9 mouse cellular contexts compared by ENCODE assay signal in genomic region chrX:13236100-13236568, GRCm38 (mm10). TPM values are rescaled to one million over a fixed set of nuclear protein-coding genes. Genes with fewer than 3 reads are reported as not detected.
DNase-seq lines count a peak whose midpoint lies in the region; ATAC-seq lines count a peak whose summit lies in the region.
"Had no signal": no experiment of that assay in that cellular context is flagged by ENCODE, and none has a peak within 500 bp of the region (broad histone marks: within the 10 kb centered on the region; RNA-seq: fewer than 3 reads in every experiment).

No protein-coding gene starts in this region.

- no peak overlapping the region for H3K4me3 ChIP-seq in forebrain, embryonic 15.5 days
- H3K4me3 ChIP-seq in midbrain, embryonic 15.5 days: no peak overlapping the region

- H3K9ac ChIP-seq in forebrain, embryonic 15.5 days (replicated peaks): no peak overlapping the region
- H3K9ac ChIP-seq in midbrain, embryonic 15.5 days: no peak overlapping the region

- no peak overlapping the region for H3K4me2 ChIP-seq in forebrain, embryonic 15.5 days (replicated peaks)
- no peak overlapping the region for H3K4me2 ChIP-seq in midbrain, embryonic 15.5 days

- WGBS in forebrain, embryonic 15.5 days: 14% methylated on average over 2 of the region's 2 CpGs
- 35% methylated on average over 2 of the region's 2 CpGs for WGBS in midbrain, embryonic 15.5 days

- peak; percentile 27 for DNase-seq in embryo, embryonic 11 days
- peak; percentile 25 to 72 for DNase-seq in kidney, postnatal 25 days
- DNase-seq in thymus, postnatal 14 days: no peak
- no peak for DNase-seq in adrenal gland, postnatal 14 days
- no peak for DNase-seq in cerebellum, postnatal 14 days
- DNase-seq: adrenal gland, adult 8-10 months had no signal

- H3K4me1 ChIP-seq in forebrain, embryonic 15.5 days: peaks cover 10% of the 10 kb centered on the region
- peaks cover 13% of the 10 kb centered on the region; the same call in 1 of the 2 replicates for H3K4me1 ChIP-seq in midbrain, embryonic 15.5 days

- H3K9me3 ChIP-seq in forebrain, embryonic 15.5 days: no peaks in the 10 kb centered on the region
- H3K9me3 ChIP-seq in midbrain, embryonic 15.5 days: no peaks in the 10 kb centered on the region

- H3K36me3 ChIP-seq in forebrain, embryonic 15.5 days: no peaks in the 10 kb centered on the region
- H3K36me3 ChIP-seq in midbrain, embryonic 15.5 days (replicated peaks): no peaks in the 10 kb centered on the region

- H3K27me3 ChIP-seq in forebrain, embryonic 15.5 days: no peaks in the 10 kb centered on the region
- H3K27me3 ChIP-seq in midbrain, embryonic 15.5 days (replicated peaks): peaks cover 3% of the 10 kb centered on the region; the same call in 1 of the 2 replicates

- H3K27ac ChIP-seq in forebrain, embryonic 15.5 days (replicated peaks): peak overlapping the region; percentile 71
- peak overlapping the region; percentile 51 for H3K27ac ChIP-seq in midbrain, embryonic 15.5 days

- ATAC-seq in forebrain, embryonic 15.5 days (replicated peaks): peak; percentile 82
- peak; percentile 34 for ATAC-seq in midbrain, embryonic 15.5 days (replicated peaks)
- no peak for ATAC-seq in activated CD4-positive, CD25-positive, alpha-beta regulatory T cell, adult 4 months

RNA-seq across cellular contexts. Expression of gene Ddx3x, which starts 44.6 kb away (rescaled TPM):
- polyA plus RNA-seq in forebrain, embryonic 15.5 days (2015; fragmentation: Nextera tagmentation; extraction: Ambion mirVana): 124 and 127 TPM in 2 replicates
- polyA plus RNA-seq in midbrain, embryonic 15.5 days (2015; fragmentation: Nextera tagmentation; extraction: Ambion mirVana): 103 and 112 TPM in 2 replicates
- polyA plus RNA-seq in activated CD4-positive, CD25-positive, alpha-beta regulatory T cell, adult 4 months (2017; shearing (Covaris generic)): 10 to 100 TPM; 33.9 to 42.2 TPM
- total RNA-seq in adrenal gland, postnatal 14 days (2021): 317 and 323 TPM in 2 replicates

Comparison
In these comparisons a context has a peak if more than half of its experiments do, and no peak if none do; other contexts are left out.
1. DNase-seq: peak in embryo, embryonic 11 days (single experiment) and kidney, postnatal 25 days (2 of 2); none in thymus, postnatal 14 days (single experiment), adrenal gland, postnatal 14 days (single experiment) and cerebellum, postnatal 14 days (0 of 2).